Mouse (Mus musculus) cerebellum, adult 9-10 months (tissue): ENCODE measurements around the gene Nme7.

ENCODE experiments used
- DNase-seq: peaks from one replicate; pipeline ENCODE4 v3.0.0; 2022

The Nme7 gene

DNA sequence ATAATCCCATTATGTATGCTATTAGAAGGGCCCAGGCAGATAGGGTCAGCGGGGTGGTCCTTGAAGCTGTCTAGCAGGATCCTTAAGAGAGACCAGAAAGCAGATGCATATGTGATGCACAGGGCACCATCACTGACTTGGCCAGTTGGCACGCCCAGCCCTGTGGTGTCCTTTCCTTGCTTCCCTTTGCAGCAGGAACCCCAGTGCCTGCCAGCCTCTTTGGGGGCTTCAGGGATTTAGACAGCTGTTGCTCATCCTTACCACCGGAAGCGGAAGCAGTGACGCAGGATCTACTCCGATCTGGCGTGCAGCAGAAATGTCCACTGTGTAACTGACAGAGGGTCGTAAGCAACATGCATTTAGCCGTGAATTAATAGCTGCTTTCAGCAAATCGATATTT is 163.5 kb downstream of the Nme7 start:
- no peak for DNase-seq

DNA sequence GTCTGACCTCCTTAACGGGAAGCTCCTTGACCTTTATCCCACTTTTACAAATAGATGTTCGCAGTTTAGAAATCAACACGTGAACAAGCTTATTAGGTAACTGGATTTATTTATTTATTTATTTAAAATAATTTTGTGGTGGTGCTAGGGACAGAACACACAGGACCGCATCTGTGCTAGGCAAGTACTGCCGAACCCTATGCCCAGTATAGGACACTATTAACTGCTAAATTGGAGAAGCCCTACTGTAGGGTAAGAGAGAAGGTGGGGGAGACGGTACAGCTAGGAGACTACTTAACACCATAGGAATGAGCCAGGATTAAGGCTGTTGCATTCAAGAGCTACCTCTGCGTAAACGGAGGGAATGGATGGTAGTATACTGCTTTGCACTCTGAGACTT is 164.4 kb downstream of the Nme7 start:
- no peak for DNase-seq

DNA sequence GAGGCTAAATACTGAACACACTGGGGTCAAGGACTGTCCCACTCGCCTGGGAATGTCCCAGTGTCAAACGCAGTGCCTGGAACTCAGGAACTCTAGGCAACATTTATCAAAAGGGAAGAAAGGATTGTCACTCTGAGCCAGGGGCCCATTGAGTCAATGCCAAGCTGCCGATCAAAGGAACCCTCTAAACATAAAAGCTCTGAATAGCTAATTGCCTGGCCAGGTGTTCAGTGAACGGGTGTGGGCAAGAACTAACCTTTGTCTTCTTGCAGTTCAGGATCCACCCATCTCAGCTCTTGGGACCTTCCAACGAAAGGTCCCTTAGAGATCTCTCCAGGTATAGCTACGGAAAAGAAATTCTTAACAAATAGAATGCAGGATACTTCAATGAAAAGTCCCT is 167.1 kb downstream of the Nme7 start:
- no peak for DNase-seq

DNA sequence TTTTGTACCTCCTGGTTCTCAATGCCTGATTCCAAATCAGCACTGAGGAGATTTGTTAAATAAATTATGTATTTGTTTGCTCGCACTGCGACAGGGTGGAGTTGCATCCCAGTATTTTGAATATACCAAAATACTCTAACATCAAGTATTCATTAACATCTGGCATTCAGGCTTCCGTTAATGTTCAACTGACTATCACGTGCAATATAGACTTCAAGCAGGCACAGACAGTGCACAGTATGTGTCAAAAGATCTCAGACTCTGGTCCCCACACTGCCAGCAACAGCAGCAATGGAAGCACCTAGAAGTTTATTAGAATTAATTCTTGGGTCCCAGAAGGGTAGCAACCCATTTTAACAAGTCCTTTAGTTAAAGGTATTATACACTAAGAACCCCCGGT is 167.7 kb downstream of the Nme7 start:
- DNase-seq, result no peak

GRCm38 (mm10) chr1:164473398-164473797 is 169.5 kb downstream of the Nme7 start:
- no peak for DNase-seq

- no peak for DNase-seq
Measured at GRCm38 (mm10) chr1:164474310-164474709, 170.4 kb downstream of the Nme7 start.

DNA sequence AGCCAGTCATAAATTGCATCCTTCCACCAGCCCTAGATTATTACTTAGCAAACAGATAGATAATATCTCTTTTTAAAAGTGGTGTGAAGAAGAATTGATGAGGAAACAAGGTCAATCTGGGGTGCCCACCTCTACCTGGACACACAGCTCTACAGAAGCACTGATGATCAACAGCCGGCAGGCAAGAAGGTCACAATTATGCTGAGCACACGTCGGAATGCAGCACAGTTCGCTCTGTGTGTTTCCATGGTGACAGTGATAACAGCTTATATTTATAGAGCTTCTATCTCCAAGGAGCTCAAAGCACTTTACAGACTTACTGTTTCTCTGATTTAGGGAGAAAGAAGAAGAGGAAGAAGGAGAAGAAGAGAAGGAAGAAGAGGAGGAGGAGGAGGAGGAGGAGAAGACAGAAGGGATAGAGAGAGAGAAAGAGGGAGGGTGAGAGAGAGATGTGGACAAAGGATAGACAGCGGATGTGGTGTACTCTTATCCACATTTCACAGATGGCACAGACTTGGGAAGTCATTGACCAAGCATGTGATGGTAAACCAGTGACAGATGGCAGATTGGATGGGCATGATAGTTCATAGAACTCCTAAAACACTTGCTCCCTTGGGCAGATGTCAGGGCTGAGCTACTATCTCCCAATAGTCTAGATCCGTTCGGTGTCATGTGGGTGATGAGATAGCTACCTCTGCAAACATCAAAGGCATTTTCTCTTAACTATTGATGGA is 171.0 kb downstream of the Nme7 start:
- no peak for DNase-seq

DNA sequence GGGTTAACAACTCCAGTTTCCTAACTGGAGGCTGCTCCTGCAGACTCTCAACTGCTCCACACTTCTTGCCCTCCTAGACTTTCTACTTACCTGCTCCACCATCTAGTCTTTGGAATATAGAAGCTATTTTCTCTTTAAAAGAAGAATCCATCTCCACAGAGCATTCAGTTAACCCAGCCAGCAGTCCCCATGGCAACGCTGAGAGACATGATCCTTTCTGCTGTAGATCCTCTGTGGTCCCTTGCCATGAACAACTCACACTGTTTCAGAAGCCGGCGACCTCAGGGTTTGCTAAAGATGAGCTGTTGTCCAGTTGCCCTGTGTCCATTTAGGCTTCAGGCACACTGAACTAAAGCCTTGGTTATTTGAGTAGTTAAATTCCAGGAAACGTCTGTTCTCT is 172.0 kb downstream of the Nme7 start:
- no peak for DNase-seq

DNA sequence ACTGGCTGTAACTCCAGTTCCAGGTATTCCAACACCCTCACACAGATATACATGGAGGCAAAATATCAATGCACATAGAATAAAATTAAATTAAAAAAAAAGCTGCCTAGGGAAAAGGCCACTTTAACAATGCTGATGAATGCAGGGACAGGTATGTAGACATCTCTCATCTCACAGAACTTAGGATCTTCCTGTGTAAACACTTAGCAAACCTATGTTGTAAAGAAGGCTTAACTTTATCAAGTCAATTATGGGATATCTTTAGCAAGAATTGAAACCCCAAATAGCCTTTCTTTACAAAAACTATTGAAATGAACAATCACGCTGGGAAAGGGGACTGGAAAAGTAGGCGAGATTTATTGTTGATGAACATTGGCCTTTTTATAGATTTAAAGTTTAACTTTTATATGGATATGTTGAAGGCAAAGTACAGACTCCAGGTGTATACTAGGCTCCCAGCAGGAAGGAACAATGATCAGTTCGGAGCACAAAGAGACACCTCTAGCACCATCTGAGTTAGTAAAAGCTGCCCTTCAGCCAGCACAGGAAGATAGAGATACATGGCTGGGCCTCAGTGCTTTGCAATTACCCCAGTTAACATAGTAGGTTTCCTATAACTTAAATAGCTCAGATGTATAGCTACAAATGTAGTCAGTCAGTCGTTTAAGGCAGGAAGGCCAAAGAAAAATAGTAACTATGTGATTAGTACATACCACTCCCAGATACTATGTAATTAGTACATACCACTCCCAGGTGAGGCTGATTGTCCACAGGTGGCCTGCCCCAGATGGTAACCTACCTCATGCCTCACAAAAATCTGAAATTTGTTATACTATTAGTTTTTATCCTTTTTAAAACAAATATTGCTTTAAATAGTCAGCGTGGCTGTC is 177.1 kb downstream of the Nme7 start:
- no peak for DNase-seq

DNA sequence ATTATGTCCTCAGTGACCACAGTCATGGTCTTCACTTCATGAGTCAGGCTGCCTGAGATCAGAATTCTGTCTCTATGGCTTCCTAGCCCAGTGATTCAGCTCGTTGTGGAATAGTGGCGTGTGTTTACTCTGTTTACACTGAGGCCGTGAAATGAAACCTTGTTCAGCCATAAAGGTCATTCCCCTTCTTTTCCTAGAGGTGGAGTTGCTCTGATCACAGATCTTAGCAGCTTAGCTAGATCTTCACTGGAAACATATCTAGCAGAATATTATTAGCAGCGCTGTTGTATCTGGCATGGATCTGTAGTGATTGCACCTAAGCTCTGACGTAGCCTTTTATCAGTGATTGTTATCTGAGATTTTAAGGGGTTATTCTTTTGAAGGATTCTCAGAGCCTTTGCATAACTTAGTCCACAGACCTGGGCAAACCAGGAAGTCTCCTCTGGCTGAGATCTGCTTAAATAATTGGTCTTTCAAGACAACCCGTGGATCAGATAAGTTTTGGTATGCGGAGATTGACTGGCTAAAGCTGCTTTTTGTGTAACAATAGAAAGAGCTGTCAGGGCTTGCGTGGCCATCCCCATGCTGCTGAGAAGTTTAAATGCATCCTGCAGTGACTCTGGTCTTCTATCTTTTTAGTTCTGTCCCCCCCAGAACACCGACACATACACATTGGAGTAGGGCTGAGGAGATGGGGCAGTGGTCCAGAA is 177.9 kb downstream of the Nme7 start:
- DNase-seq, result no peak

DNA sequence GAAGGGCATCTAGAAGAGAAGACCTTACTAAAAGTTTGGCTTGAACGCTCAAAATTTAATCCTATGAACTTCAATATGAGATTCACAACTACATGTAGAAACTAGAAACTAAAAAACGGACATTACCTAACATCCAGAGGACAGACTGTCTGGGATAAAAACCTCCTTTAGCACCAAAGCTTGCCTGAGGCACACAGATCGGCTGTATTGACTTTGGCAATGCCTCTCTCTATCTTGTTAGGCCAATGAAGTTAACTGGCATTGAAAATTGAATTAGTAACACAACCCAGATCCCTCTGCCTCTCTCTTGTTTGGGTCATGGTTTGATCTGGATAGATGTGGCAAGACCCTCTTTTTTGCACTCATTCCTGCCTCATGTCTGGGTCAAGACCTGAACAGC is 178.9 kb downstream of the Nme7 start:
- DNase-seq, result no peak

GRCm38 (mm10) chr1:164483728-164484127 is 179.8 kb downstream of the Nme7 start:
- DNase-seq, result no peak
